Mouse (Mus musculus) lung, adult 2 months (tissue): ENCODE measurements around the gene Mroh2a.

ENCODE experiments used
- CTCF ChIP-seq: fragments of 200-500 bp; IDR thresholded peaks from 2 replicates; pipeline ENCODE4 v1.5.1; 2011; ENCODE audit warnings: mild to moderate bottlenecking, low read length, control low read depth; ENCODE audit not compliant: insufficient read depth
- POLR2A ChIP-seq: fragments of 200-500 bp; IDR thresholded peaks from 2 replicates; pipeline ENCODE4 v1.6.1; 2011; ENCODE audit warnings: low read depth, mild to moderate bottlenecking, control low read depth, low read length, borderline replicate concordance; ENCODE audit errors: extremely low read depth

DNA sequence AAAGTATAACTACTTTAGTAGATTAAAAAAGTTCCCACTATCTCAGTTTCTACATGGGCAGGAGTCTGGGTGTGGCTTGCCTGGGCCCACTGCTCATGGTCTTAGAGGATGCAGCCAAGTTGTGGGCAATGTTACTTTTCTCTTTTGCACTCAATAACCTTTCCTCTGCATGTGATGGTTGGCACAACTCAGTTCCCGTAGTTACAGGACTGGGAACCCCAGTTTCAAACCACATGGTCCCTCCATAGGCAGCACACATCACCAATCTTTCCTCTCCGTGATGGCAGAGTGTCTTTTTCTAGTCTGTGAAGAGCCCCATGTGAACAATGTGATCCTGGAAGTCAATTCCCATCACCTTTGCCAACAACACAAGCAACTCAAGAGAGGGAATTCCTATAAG, 696 bp downstream of the Mroh2a start:
- no peak for TF ChIP-seq CTCF
- no peak for TF ChIP-seq POLR2A
